Mouse (Mus musculus): ENCODE results near the gene Heatr5a. TPM values are rescaled to one million over a fixed set of nuclear protein-coding genes. Genes with fewer than 3 reads are reported as not detected.

Gene Heatr5a
- total RNA-seq, 1 experiment, result 20.9 TPM

GRCm38 (mm10) chr12:51945331-51945730 lies 25.8 kb downstream of the Heatr5a start:
- Histone ChIP-seq H3K4me1 (ENCODE audit: control insufficient read depth in 2 of 2, insufficient read depth in 2 of 2, low read length in 2 of 2, poor library complexity in 1 of 2) (no peaks in the 10 kb centered on the region), H3K9me3 (ENCODE audit: control insufficient read depth, insufficient read depth, low read depth, low read length) (no peaks in the 10 kb centered on the region), H3K9ac (ENCODE audit: insufficient read depth, low read depth, low read length, poor library complexity, severe bottlenecking) (no peak overlapping the region), H3K4me3 (ENCODE audit: insufficient read depth in 1 of 2, low read depth in 1 of 2, low read length in 2 of 2, poor library complexity in 1 of 2, severe bottlenecking in 1 of 2) (no peak overlapping the region), H3K36me3 (ENCODE audit: control insufficient read depth, insufficient read depth, low read length, poor library complexity, severe bottlenecking) (peaks cover 8% of the 10 kb centered on the region), H3K27ac (ENCODE audit: insufficient read depth, low read depth, low read length, poor library complexity, severe bottlenecking) (no peak overlapping the region)
- TF ChIP-seq ZNF384 (IDR thresholded peaks at IDR 0.05; ENCODE audit: low read depth, low read length) (no peak), ZC3H11A (IDR thresholded peaks at IDR 0.05; ENCODE audit: borderline replicate concordance, low read depth, low read length) (no peak), MAFK (IDR thresholded peaks at IDR 0.05; ENCODE audit: insufficient read depth, low read depth, low read length) (no peak)
- no peak for DNase-seq (ENCODE audit: low read depth, low spot score)
- in situ Hi-C loops (cut with MboI; ENCODE audit: low sequenced_read_pairs in 2 of 2, unreplicated experiment in 2 of 2), result no loop called here

DNA sequence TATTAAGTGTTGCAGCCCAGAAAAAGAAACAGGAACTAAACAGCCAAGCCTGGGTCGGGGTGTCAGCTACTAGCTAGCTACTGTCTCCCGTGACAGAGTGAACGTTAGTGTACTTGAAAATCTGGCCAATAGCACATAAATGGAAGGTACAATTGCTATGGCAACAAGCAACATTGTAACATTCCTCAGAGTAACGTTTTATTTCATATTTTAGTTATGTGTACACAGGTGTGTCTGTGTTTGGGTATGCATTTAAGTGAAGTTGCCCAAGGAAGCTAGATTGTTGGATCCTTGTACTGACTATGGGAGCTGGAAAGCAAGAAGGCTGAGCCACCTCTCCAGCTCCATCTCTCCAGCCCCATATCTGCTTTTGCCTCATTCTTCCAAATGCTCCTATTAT lies 31.3 kb downstream of the Heatr5a start:
- in situ Hi-C loops (cut with MboI; ENCODE audit: low sequenced_read_pairs in 2 of 2, unreplicated experiment in 2 of 2), result no loop called here
- no peak for DNase-seq (ENCODE audit: low read depth, low spot score)

DNA sequence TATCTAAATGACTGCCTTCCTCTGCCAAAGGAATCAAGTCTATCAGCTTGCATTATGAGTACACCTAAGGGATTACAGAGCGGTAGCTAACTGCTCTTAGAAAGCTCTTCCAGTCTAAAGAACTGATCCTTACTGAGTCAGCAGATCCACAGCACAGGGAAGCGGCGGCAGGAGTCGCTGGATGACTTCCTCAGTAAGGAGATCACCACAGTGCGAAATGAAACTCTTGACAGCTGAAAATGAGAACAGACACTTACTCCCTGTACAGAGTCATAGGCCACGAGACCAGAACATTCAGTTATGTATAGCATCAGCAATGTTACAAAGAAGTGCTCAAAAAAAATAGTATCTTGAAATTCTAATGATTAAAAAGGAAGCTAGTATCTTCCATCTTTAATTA lies 33.2 kb downstream of the Heatr5a start:
- Histone ChIP-seq H3K4me3 (ENCODE audit: insufficient read depth in 1 of 2, low read depth in 1 of 2, low read length in 2 of 2, poor library complexity in 1 of 2, severe bottlenecking in 1 of 2) (no peak overlapping the region), H3K36me3 (ENCODE audit: control insufficient read depth, insufficient read depth, low read length, poor library complexity, severe bottlenecking) (peaks cover 2% of the 10 kb centered on the region; the same call in 1 of the 2 replicates), H3K9me3 (ENCODE audit: control insufficient read depth, insufficient read depth, low read depth, low read length) (no peaks in the 10 kb centered on the region), H3K9ac (ENCODE audit: insufficient read depth, low read depth, low read length, poor library complexity, severe bottlenecking) (no peak overlapping the region), H3K27ac (ENCODE audit: insufficient read depth, low read depth, low read length, poor library complexity, severe bottlenecking) (no peak overlapping the region), H3K4me1 (ENCODE audit: control insufficient read depth in 2 of 2, insufficient read depth in 2 of 2, low read length in 2 of 2, poor library complexity in 1 of 2) (no peaks in the 10 kb centered on the region)
- no peak for DNase-seq (ENCODE audit: low read depth, low spot score)
- in situ Hi-C loops (cut with MboI; ENCODE audit: low sequenced_read_pairs in 2 of 2, unreplicated experiment in 2 of 2), result no loop called here
- no peak for TF ChIP-seq ZNF384 (IDR thresholded peaks at IDR 0.05; ENCODE audit: low read depth, low read length)
- no peak for TF ChIP-seq HCFC1 (IDR thresholded peaks at IDR 0.05; ENCODE audit: borderline replicate concordance, insufficient read depth, low read length)
- TF ChIP-seq CHD2 (IDR thresholded peaks at IDR 0.05; ENCODE audit: low read depth, low read length), result no peak
- no peak for TF ChIP-seq MAFK (IDR thresholded peaks at IDR 0.05; ENCODE audit: insufficient read depth, low read depth, low read length)
- TF ChIP-seq ZC3H11A (IDR thresholded peaks at IDR 0.05; ENCODE audit: borderline replicate concordance, low read depth, low read length), result no peak

More for the DNA sequence above, 31.3 kb downstream of the Heatr5a start:
- H3K36me3 ChIP-seq (ENCODE audit: control insufficient read depth, insufficient read depth, low read length, poor library complexity, severe bottlenecking), result peaks cover 2% of the 10 kb centered on the region; the same call in 1 of the 2 replicates
- H3K9ac ChIP-seq (ENCODE audit: insufficient read depth, low read depth, low read length, poor library complexity, severe bottlenecking), result no peak overlapping the region
- no peaks in the 10 kb centered on the region for H3K4me1 ChIP-seq (ENCODE audit: control insufficient read depth in 2 of 2, insufficient read depth in 2 of 2, low read length in 2 of 2, poor library complexity in 1 of 2)
- no peak overlapping the region for H3K4me3 ChIP-seq (ENCODE audit: insufficient read depth in 1 of 2, low read depth in 1 of 2, low read length in 2 of 2, poor library complexity in 1 of 2, severe bottlenecking in 1 of 2)
- H3K27ac ChIP-seq (ENCODE audit: insufficient read depth, low read depth, low read length, poor library complexity, severe bottlenecking), result no peak overlapping the region
- no peak for TF ChIP-seq CHD2 (IDR thresholded peaks at IDR 0.05; ENCODE audit: low read depth, low read length)
- no peak for TF ChIP-seq HCFC1 (IDR thresholded peaks at IDR 0.05; ENCODE audit: borderline replicate concordance, insufficient read depth, low read length)
- H3K9me3 ChIP-seq (ENCODE audit: control insufficient read depth, insufficient read depth, low read depth, low read length), result no peaks in the 10 kb centered on the region

DNA sequence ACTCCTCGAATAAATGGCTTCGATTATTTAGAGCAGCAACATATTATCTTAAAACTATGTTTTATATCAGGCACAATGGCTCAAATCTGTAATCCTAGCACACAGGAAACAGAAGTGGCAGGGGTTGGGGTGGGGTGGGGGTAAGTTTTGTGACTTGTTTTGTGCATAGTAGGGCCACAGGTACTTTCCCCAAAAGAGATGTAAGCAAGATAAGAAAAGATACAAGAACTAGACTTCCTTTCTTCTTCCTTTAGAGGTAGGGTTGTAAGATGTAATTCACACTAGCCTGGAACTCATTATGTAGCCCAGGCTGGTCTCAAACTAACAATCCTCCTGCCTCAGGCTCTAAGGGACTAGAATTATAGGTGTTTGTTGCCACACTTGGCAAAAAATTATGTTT lies 41.5 kb downstream of the Heatr5a start:
- no peaks in the 10 kb centered on the region; the same call in none of the 2 replicates for H3K36me3 ChIP-seq (ENCODE audit: control insufficient read depth, insufficient read depth, low read length, poor library complexity, severe bottlenecking)
- no peak for TF ChIP-seq ZNF384 (IDR thresholded peaks at IDR 0.05; ENCODE audit: low read depth, low read length)
- TF ChIP-seq HCFC1 (IDR thresholded peaks at IDR 0.05; ENCODE audit: borderline replicate concordance, insufficient read depth, low read length), result no peak
- TF ChIP-seq MAFK (IDR thresholded peaks at IDR 0.05; ENCODE audit: insufficient read depth, low read depth, low read length), result no peak
- TF ChIP-seq CHD2 (IDR thresholded peaks at IDR 0.05; ENCODE audit: low read depth, low read length), result no peak
- no peak for TF ChIP-seq ZC3H11A (IDR thresholded peaks at IDR 0.05; ENCODE audit: borderline replicate concordance, low read depth, low read length)
- H3K4me3 ChIP-seq (ENCODE audit: insufficient read depth in 1 of 2, low read depth in 1 of 2, low read length in 2 of 2, poor library complexity in 1 of 2, severe bottlenecking in 1 of 2), result no peak overlapping the region

GRCm38 (mm10) chr12:51917191-51917590 lies 53.9 kb downstream of the Heatr5a start:
- H3K36me3 ChIP-seq (ENCODE audit: control insufficient read depth, insufficient read depth, low read length, poor library complexity, severe bottlenecking), result peaks cover 7% of the 10 kb centered on the region
- no peak for DNase-seq (ENCODE audit: low read depth, low spot score)

More for the DNA sequence above, 41.5 kb downstream of the Heatr5a start:
- H3K4me1 ChIP-seq (ENCODE audit: control insufficient read depth in 2 of 2, insufficient read depth in 2 of 2, low read length in 2 of 2, poor library complexity in 1 of 2), result no peaks in the 10 kb centered on the region
- in situ Hi-C loops (cut with MboI; ENCODE audit: low sequenced_read_pairs in 2 of 2, unreplicated experiment in 2 of 2), result no loop called here
- no peaks in the 10 kb centered on the region for H3K9me3 ChIP-seq (ENCODE audit: control insufficient read depth, insufficient read depth, low read depth, low read length)
- no peak for DNase-seq (ENCODE audit: low read depth, low spot score)
- no peak overlapping the region for H3K9ac ChIP-seq (ENCODE audit: insufficient read depth, low read depth, low read length, poor library complexity, severe bottlenecking)
- no peak overlapping the region for H3K27ac ChIP-seq (ENCODE audit: insufficient read depth, low read depth, low read length, poor library complexity, severe bottlenecking)

More at GRCm38 (mm10) chr12:51917191-51917590, 53.9 kb downstream of the Heatr5a start:
- no peak for TF ChIP-seq CHD2 (IDR thresholded peaks at IDR 0.05; ENCODE audit: low read depth, low read length)
- TF ChIP-seq ZNF384 (IDR thresholded peaks at IDR 0.05; ENCODE audit: low read depth, low read length), result no peak
- TF ChIP-seq MAFK (IDR thresholded peaks at IDR 0.05; ENCODE audit: insufficient read depth, low read depth, low read length), result no peak
- Histone ChIP-seq H3K9me3 (ENCODE audit: control insufficient read depth, insufficient read depth, low read depth, low read length) (no peaks in the 10 kb centered on the region), H3K4me3 (ENCODE audit: insufficient read depth in 1 of 2, low read depth in 1 of 2, low read length in 2 of 2, poor library complexity in 1 of 2, severe bottlenecking in 1 of 2) (no peak overlapping the region), H3K4me1 (ENCODE audit: control insufficient read depth in 2 of 2, insufficient read depth in 2 of 2, low read length in 2 of 2, poor library complexity in 1 of 2) (no peaks in the 10 kb centered on the region), H3K27ac (ENCODE audit: insufficient read depth, low read depth, low read length, poor library complexity, severe bottlenecking) (no peak overlapping the region), H3K9ac (ENCODE audit: insufficient read depth, low read depth, low read length, poor library complexity, severe bottlenecking) (no peak overlapping the region)
- in situ Hi-C loops (cut with MboI; ENCODE audit: low sequenced_read_pairs in 2 of 2, unreplicated experiment in 2 of 2), result no loop called here
